Mouse (Mus musculus): ENCODE results near the gene Ephb2. TPM values are rescaled to one million over a fixed set of nuclear protein-coding genes. Genes with fewer than 3 reads are reported as not detected.
A peak's percentile ranks its signal among the peaks of the same experiment; 100 is the strongest.

Gene Ephb2
- polyA plus RNA-seq, 1 experiment: 15.1 TPM

DNA sequence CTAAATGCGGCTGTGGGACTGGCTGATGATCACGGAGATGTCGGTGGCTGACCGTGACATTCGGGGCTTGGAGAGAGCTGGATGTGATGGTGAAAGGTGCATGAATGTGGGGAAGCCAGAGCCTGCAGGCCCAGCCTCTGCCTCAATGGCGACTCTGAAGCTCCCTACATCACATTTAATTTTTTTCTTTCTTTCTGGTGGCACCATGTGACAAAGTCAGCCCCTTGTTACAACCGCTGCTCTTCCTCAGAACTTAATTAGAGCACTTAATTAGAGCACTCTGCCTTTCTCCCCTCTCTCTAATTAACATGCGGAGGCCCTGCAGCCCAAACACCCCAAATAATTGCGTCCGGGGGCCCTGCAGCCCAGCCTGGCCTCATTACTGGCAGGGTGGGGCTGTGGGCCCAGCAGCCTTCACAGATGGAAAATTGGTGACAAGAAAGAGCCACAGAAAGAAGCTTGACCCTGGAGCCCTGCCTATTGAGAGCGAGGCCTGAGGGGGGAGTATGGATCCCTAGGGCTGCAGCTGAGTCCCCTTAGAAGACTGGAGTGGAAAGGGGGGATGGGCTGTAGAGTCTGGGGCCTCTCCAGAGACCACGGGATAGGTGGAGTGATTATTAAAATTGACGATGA, 62.7 kb downstream of the Ephb2 start:
- no peak overlapping the region for H3K4me3 ChIP-seq (ENCODE audit: low read depth, low read length)
- no peak for TF ChIP-seq CTCF (IDR thresholded peaks at IDR 0.05; ENCODE audit: low read depth, low read length)
- H3K9me3 ChIP-seq (replicated peaks; ENCODE audit: control insufficient read depth, insufficient read depth, low read length, poor library complexity, severe bottlenecking): no peaks in the 10 kb centered on the region; the same call in 1 of the 2 replicates
- H3K4me1 ChIP-seq (ENCODE audit: control insufficient read depth, insufficient read depth, low read length): no peaks in the 10 kb centered on the region
- H3K27me3 ChIP-seq (ENCODE audit: control insufficient read depth, insufficient read depth, low read length, poor library complexity, severe bottlenecking): no peaks in the 10 kb centered on the region
- no peaks in the 10 kb centered on the region for H3K36me3 ChIP-seq (ENCODE audit: control insufficient read depth, insufficient read depth, low read length, poor library complexity, severe bottlenecking)
- H3K9ac ChIP-seq (ENCODE audit: low read depth, poor library complexity, severe bottlenecking): no peak overlapping the region
- no peak overlapping the region for H3K27ac ChIP-seq (ENCODE audit: insufficient read depth, low read length)

DNA sequence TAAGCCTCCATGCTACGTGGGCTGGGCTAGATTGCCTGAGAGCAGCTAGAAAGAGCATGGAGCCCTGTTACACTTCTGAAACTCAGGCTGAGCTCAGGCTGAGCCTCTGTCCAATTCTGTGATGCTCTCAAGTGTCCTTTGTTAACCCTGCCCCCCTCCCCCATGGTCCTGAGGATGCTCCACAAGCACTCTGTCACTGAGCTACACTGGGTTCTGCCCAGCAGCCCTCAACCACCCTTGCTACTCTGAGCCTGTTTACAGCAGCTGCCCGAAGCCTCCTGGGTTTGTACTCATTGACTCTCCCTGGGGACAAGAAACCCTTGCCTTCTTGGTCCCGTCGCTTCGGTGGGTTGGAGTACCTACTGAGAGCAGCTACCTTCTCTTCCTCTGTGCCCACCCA, 63.5 kb downstream of the Ephb2 start:
- Histone ChIP-seq H3K4me1 (ENCODE audit: control insufficient read depth, insufficient read depth, low read length) (no peaks in the 10 kb centered on the region), H3K27ac (ENCODE audit: insufficient read depth, low read length) (no peak overlapping the region), H3K4me3 (ENCODE audit: low read depth, low read length) (no peak overlapping the region), H3K9me3 (replicated peaks; ENCODE audit: control insufficient read depth, insufficient read depth, low read length, poor library complexity, severe bottlenecking) (no peaks in the 10 kb centered on the region; the same call in 1 of the 2 replicates), H3K36me3 (ENCODE audit: control insufficient read depth, insufficient read depth, low read length, poor library complexity, severe bottlenecking) (no peaks in the 10 kb centered on the region), H3K27me3 (ENCODE audit: control insufficient read depth, insufficient read depth, low read length, poor library complexity, severe bottlenecking) (no peaks in the 10 kb centered on the region), H3K9ac (ENCODE audit: low read depth, poor library complexity, severe bottlenecking) (no peak overlapping the region)
- no peak for TF ChIP-seq POLR2A (IDR thresholded peaks at IDR 0.05; ENCODE audit: insufficient read depth, low read length)
- no peak for TF ChIP-seq EP300 (IDR thresholded peaks at IDR 0.05; ENCODE audit: insufficient read depth, low read depth, low read length)
- TF ChIP-seq CTCF (IDR thresholded peaks at IDR 0.05; ENCODE audit: low read depth, low read length): no peak

DNA sequence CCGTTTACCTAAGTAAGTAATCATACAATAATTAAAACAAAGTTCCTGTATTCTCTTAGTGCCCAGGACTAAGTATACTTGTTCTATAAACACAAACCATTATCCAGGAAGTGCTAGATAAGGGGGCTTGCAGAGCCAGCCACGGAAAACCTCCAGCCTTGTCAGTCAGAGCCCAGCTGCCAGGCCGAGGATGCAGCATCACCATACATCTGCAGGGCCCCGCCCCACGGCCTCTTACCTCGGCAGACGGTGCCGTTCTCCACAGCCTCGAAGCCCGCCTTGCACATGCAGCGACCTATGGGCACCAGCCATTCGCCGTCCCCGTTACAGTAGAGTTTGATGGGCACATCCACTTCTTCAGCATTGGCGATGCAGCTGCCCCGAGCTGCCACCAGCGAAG, 65.1 kb downstream of the Ephb2 start:
- H3K27ac ChIP-seq (ENCODE audit: insufficient read depth, low read length): no peak overlapping the region
- no peaks in the 10 kb centered on the region for H3K27me3 ChIP-seq (ENCODE audit: control insufficient read depth, insufficient read depth, low read length, poor library complexity, severe bottlenecking)
- no peaks in the 10 kb centered on the region for H3K36me3 ChIP-seq (ENCODE audit: control insufficient read depth, insufficient read depth, low read length, poor library complexity, severe bottlenecking)
- TF ChIP-seq CTCF (IDR thresholded peaks at IDR 0.05; ENCODE audit: low read depth, low read length) (no peak), EP300 (IDR thresholded peaks at IDR 0.05; ENCODE audit: insufficient read depth, low read depth, low read length) (no peak), POLR2A (IDR thresholded peaks at IDR 0.05; ENCODE audit: insufficient read depth, low read length) (no peak)
- no peak overlapping the region for H3K9ac ChIP-seq (ENCODE audit: low read depth, poor library complexity, severe bottlenecking)
- no peaks in the 10 kb centered on the region for H3K4me1 ChIP-seq (ENCODE audit: control insufficient read depth, insufficient read depth, low read length)
- H3K4me3 ChIP-seq (ENCODE audit: low read depth, low read length): peak overlapping the region; percentile 20
- no peaks in the 10 kb centered on the region; the same call in 1 of the 2 replicates for H3K9me3 ChIP-seq (replicated peaks; ENCODE audit: control insufficient read depth, insufficient read depth, low read length, poor library complexity, severe bottlenecking)

DNA sequence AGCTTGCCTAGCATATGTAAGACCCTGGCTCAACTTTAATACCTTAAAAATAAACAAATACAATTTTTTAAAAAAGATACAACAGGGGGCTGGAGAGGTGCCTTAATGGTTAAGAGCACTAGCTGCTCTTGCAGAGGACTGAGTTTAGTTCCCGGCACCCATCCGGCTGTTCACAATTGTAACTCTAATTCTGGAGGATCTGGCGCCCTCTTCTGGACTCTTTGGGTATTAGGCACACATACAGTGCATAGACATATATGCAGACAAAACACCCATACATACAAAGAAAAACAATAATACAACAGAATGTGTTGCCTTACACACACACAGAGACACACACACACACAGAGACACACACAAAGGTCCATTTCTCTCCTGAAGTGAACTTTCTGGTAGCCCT, 67.3 kb downstream of the Ephb2 start:
- no peak overlapping the region for H3K27ac ChIP-seq (ENCODE audit: insufficient read depth, low read length)
- no peaks in the 10 kb centered on the region for H3K27me3 ChIP-seq (ENCODE audit: control insufficient read depth, insufficient read depth, low read length, poor library complexity, severe bottlenecking)
- no peaks in the 10 kb centered on the region; the same call in 1 of the 2 replicates for H3K9me3 ChIP-seq (replicated peaks; ENCODE audit: control insufficient read depth, insufficient read depth, low read length, poor library complexity, severe bottlenecking)
- no peak for TF ChIP-seq EP300 (IDR thresholded peaks at IDR 0.05; ENCODE audit: insufficient read depth, low read depth, low read length)
- TF ChIP-seq POLR2A (IDR thresholded peaks at IDR 0.05; ENCODE audit: insufficient read depth, low read length): no peak
- H3K9ac ChIP-seq (ENCODE audit: low read depth, poor library complexity, severe bottlenecking): no peak overlapping the region
- H3K36me3 ChIP-seq (ENCODE audit: control insufficient read depth, insufficient read depth, low read length, poor library complexity, severe bottlenecking): no peaks in the 10 kb centered on the region
- no peak overlapping the region for H3K4me3 ChIP-seq (ENCODE audit: low read depth, low read length)
- H3K4me1 ChIP-seq (ENCODE audit: control insufficient read depth, insufficient read depth, low read length): no peaks in the 10 kb centered on the region

DNA sequence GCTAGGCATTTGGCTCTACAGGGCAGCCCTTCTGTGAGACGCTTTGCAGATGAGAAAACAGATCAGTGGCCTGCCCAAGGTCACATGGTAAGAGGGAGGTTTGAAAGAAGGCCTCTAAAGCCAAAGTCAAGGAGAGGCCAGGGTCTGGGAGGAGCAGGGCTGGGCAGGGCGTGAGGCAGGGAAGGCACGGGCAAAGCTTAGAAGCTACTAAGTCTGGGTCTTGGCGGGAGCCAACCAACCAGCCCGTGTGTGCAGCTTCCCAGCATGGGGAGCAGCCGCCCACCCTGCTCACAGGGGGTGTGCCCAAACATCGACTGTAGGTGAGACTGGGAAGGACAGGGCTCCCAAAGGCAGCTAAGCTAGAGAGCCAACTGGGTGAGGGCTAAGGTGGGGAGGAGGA, 70.7 kb downstream of the Ephb2 start:
- no peaks in the 10 kb centered on the region for H3K27me3 ChIP-seq (ENCODE audit: control insufficient read depth, insufficient read depth, low read length, poor library complexity, severe bottlenecking)
- H3K27ac ChIP-seq (ENCODE audit: insufficient read depth, low read length): peak overlapping the region; percentile 48
- H3K9me3 ChIP-seq (replicated peaks; ENCODE audit: control insufficient read depth, insufficient read depth, low read length, poor library complexity, severe bottlenecking): no peaks in the 10 kb centered on the region; the same call in 1 of the 2 replicates
- H3K4me3 ChIP-seq (ENCODE audit: low read depth, low read length): no peak overlapping the region
- H3K9ac ChIP-seq (ENCODE audit: low read depth, poor library complexity, severe bottlenecking): no peak overlapping the region
- H3K4me1 ChIP-seq (ENCODE audit: control insufficient read depth, insufficient read depth, low read length): peaks cover 6% of the 10 kb centered on the region
- TF ChIP-seq EP300 (IDR thresholded peaks at IDR 0.05; ENCODE audit: insufficient read depth, low read depth, low read length): peak; percentile 82
- no peak for TF ChIP-seq CTCF (IDR thresholded peaks at IDR 0.05; ENCODE audit: low read depth, low read length)
- no peaks in the 10 kb centered on the region for H3K36me3 ChIP-seq (ENCODE audit: control insufficient read depth, insufficient read depth, low read length, poor library complexity, severe bottlenecking)

DNA sequence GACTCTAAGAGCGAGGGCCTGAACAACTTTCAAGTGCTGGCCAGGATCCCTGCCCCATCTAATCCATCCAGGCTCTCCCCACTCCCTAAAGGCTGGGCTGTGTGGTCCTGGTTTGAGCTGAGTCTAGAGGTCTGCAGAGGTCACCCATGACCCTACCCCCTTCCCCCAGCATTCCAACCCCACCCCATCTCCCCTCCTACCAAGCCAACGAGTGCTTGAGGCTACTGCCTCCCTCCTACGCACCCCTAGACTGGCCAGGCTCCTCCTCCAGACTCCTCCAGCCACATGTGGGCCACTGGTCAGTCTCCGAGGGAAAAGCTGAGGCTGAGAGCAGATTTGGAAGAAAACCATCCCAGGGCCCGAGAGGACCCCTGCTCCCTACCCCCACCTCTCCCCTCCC, 72.4 kb downstream of the Ephb2 start:
- Histone ChIP-seq H3K9ac (ENCODE audit: low read depth, poor library complexity, severe bottlenecking) (no peak overlapping the region), H3K36me3 (ENCODE audit: control insufficient read depth, insufficient read depth, low read length, poor library complexity, severe bottlenecking) (no peaks in the 10 kb centered on the region), H3K9me3 (replicated peaks; ENCODE audit: control insufficient read depth, insufficient read depth, low read length, poor library complexity, severe bottlenecking) (no peaks in the 10 kb centered on the region; the same call in 1 of the 2 replicates), H3K4me1 (ENCODE audit: control insufficient read depth, insufficient read depth, low read length) (peaks cover 6% of the 10 kb centered on the region), H3K4me3 (ENCODE audit: low read depth, low read length) (no peak overlapping the region), H3K27me3 (ENCODE audit: control insufficient read depth, insufficient read depth, low read length, poor library complexity, severe bottlenecking) (no peaks in the 10 kb centered on the region), H3K27ac (ENCODE audit: insufficient read depth, low read length) (peak overlapping the region; percentile 37; the same call in 1 of the 2 replicates)
- TF ChIP-seq EP300 (IDR thresholded peaks at IDR 0.05; ENCODE audit: insufficient read depth, low read depth, low read length) (peak; percentile 54; the same call in 1 of the 2 replicates), CTCF (IDR thresholded peaks at IDR 0.05; ENCODE audit: low read depth, low read length) (no peak)
